Mouse (Mus musculus) myocyte (in vitro differentiated cells): ENCODE results near the gene Top1. TPM values are rescaled to one million over a fixed set of nuclear protein-coding genes. Genes with fewer than 3 reads are reported as not detected.

Source experiments
- H3K27me3 ChIP-seq: one replicate; pipeline ENCODE4 v1.6.1; 2011; ENCODE audit not compliant: control insufficient read depth, insufficient read depth, insufficient read length
- H3K36me3 ChIP-seq: one replicate; pipeline ENCODE4 v1.6.1; 2011; ENCODE audit not compliant: control insufficient read depth, insufficient read depth
- H3K4me2 ChIP-seq: one replicate; pipeline ENCODE4 v1.6.1; 2011; ENCODE audit warnings: low read depth, control low read depth
- H3K4me3 ChIP-seq: one replicate; pipeline ENCODE4 v1.5.1; 2011; ENCODE audit warnings: mild to moderate bottlenecking, control low read depth, moderate library complexity
- H3K79me2 ChIP-seq: one replicate; pipeline ENCODE4 v1.6.1; 2011; ENCODE audit not compliant: control insufficient read depth, insufficient read depth
- H3ac ChIP-seq: one replicate; pipeline ENCODE4 v1.6.1; 2011; ENCODE audit not compliant: control insufficient read depth, insufficient read length
- CEBPB ChIP-seq: IDR thresholded peaks from 2 replicates; pipeline ENCODE4 v1.6.1; 2011; ENCODE audit warnings: mild to moderate bottlenecking, moderate library complexity; ENCODE audit not compliant: poor library complexity, insufficient read depth, severe bottlenecking
- E2F4 ChIP-seq: IDR thresholded peaks from one replicate; pipeline ENCODE4 v1.6.1; 2011; ENCODE audit warnings: mild to moderate bottlenecking, control low read depth, moderate library complexity; ENCODE audit not compliant: insufficient read depth
- MAX ChIP-seq: IDR thresholded peaks from one replicate; pipeline ENCODE4 v1.6.1; 2011; ENCODE audit warnings: low read depth, mild to moderate bottlenecking, control low read depth
- MYOD1 ChIP-seq, 3 experiments: IDR thresholded peaks; one replicate each; pipeline ENCODE4 v1.6.1; 2011; ENCODE audit warnings: control low read depth in 2 of 3, low read depth in 2 of 3, mild to moderate bottlenecking in 2 of 3, moderate library complexity in 1 of 3; ENCODE audit not compliant: insufficient read length in 2 of 3, control insufficient read depth in 1 of 3
- MYOG ChIP-seq, 3 experiments: IDR thresholded peaks; one replicate each; pipeline ENCODE4 v1.6.1; 2011; ENCODE audit warnings: control low read depth in 2 of 3, low read depth in 2 of 3, mild to moderate bottlenecking in 2 of 3; ENCODE audit not compliant: insufficient read length in 2 of 3, control insufficient read depth in 1 of 3, insufficient read depth in 1 of 3
- POLR2A ChIP-seq: IDR thresholded peaks from one replicate; pipeline ENCODE4 v1.6.1; 2011; ENCODE audit warnings: low read depth, mild to moderate bottlenecking, control low read depth, moderate library complexity; ENCODE audit not compliant: insufficient read length
- POLR2AphosphoS2 ChIP-seq: IDR thresholded peaks from one replicate; pipeline ENCODE4 v1.6.1; 2011; ENCODE audit warnings: low read depth, control low read depth; ENCODE audit not compliant: insufficient read length
- REST ChIP-seq: IDR thresholded peaks from one replicate; pipeline ENCODE4 v1.6.1; 2011; ENCODE audit warnings: mild to moderate bottlenecking, control low read depth, moderate library complexity; ENCODE audit not compliant: insufficient read depth, insufficient read length
- SRF ChIP-seq: IDR thresholded peaks from one replicate; pipeline ENCODE4 v1.6.1; 2011; ENCODE audit warnings: low read depth; ENCODE audit not compliant: control insufficient read depth, insufficient read length
- TCF12 ChIP-seq: IDR thresholded peaks from one replicate; pipeline ENCODE4 v1.6.1; 2011; ENCODE audit warnings: mild to moderate bottlenecking, control low read depth; ENCODE audit not compliant: poor library complexity, insufficient read depth, severe bottlenecking
- TCF3 ChIP-seq: IDR thresholded peaks from one replicate; pipeline ENCODE4 v1.6.1; 2011; ENCODE audit warnings: low read depth, control low read depth; ENCODE audit not compliant: insufficient read length
- USF1 ChIP-seq: IDR thresholded peaks from one replicate; pipeline ENCODE4 v1.6.1; 2011; ENCODE audit warnings: low read depth, mild to moderate bottlenecking, control low read depth, moderate library complexity
- polyA plus RNA-seq: library from polyadenylated mRNA; unstranded; fragments of >200 nt; fragmentation: generic; extraction: Trizol; gene quantifications from one replicate; pipeline ENCODE4 v1.2.1, GENCODE M21; 2012; ENCODE audit warnings: missing spikeins

Gene Top1
- polyA plus RNA-seq, 1 experiment = 37.2 TPM

- no peaks in the 10 kb centered on the region for H3K79me2 ChIP-seq
- no peaks in the 10 kb centered on the region for H3K27me3 ChIP-seq
- H3K4me3 ChIP-seq = no peak overlapping the region
- TF ChIP-seq TCF12 = no peak
- no peak for TF ChIP-seq MYOG (IDR thresholded peaks at IDR 0.05; ENCODE audit: control insufficient read depth in 1 of 3, insufficient read depth in 1 of 3, insufficient read length in 2 of 3, low read depth in 2 of 3)
- no peak for TF ChIP-seq SRF
- no peak for TF ChIP-seq USF1
- TF ChIP-seq TCF3 = no peak
- TF ChIP-seq POLR2A = no peak
- no peak for TF ChIP-seq REST
- no peak for TF ChIP-seq MYOD1 (IDR thresholded peaks at IDR 0.05; ENCODE audit: control insufficient read depth in 1 of 3, insufficient read length in 2 of 3, low read depth in 2 of 3)
- TF ChIP-seq CEBPB = no peak
- TF ChIP-seq E2F4 = no peak
- TF ChIP-seq POLR2AphosphoS2 = no peak
- no peak for TF ChIP-seq MAX
- no peak overlapping the region for H3K4me2 ChIP-seq
- H3ac ChIP-seq = no peak overlapping the region
- peaks cover 7% of the 10 kb centered on the region for H3K36me3 ChIP-seq
Observed at GRCm38 (mm10) chr2:160763816-160764215, 118.1 kb downstream of the Top1 start.

DNA sequence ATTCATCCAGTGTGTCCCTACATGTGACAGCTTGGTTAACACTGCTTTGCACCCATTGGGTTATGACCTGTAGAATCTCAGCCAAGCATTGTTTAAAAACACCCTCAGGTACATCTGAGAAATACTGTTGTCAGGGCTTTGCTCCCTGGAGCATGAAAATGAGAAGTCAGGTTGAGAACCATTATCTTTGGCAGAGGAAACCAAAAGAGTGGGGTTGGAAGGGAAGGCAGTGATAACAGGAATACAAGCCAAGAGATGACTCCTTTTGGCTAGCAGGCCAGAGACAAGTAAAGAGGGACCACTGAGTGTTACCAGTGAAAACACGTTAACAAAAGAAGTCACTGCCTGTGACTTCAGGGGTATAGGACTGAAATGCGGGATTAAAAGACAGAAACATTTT, 118.7 kb downstream of the Top1 start:
- Histone ChIP-seq H3ac (no peak overlapping the region), H3K36me3 (peaks cover 7% of the 10 kb centered on the region), H3K27me3 (no peaks in the 10 kb centered on the region), H3K79me2 (no peaks in the 10 kb centered on the region), H3K4me2 (no peak overlapping the region), H3K4me3 (no peak overlapping the region)
- TF ChIP-seq REST (no peak), MAX (no peak), MYOG (IDR thresholded peaks at IDR 0.05; ENCODE audit: control insufficient read depth in 1 of 3, insufficient read depth in 1 of 3, insufficient read length in 2 of 3, low read depth in 2 of 3) (no peak), TCF3 (no peak), POLR2A (no peak), TCF12 (no peak), CEBPB (no peak), SRF (no peak), POLR2AphosphoS2 (no peak), MYOD1 (IDR thresholded peaks at IDR 0.05; ENCODE audit: control insufficient read depth in 1 of 3, insufficient read length in 2 of 3, low read depth in 2 of 3) (no peak), USF1 (no peak), E2F4 (no peak)

- Histone ChIP-seq H3ac (no peak overlapping the region), H3K4me3 (no peak overlapping the region), H3K27me3 (no peaks in the 10 kb centered on the region), H3K4me2 (no peak overlapping the region), H3K36me3 (peaks cover 7% of the 10 kb centered on the region), H3K79me2 (no peaks in the 10 kb centered on the region)
- no peak for TF ChIP-seq POLR2AphosphoS2
- TF ChIP-seq CEBPB = no peak
- no peak for TF ChIP-seq MYOG (IDR thresholded peaks at IDR 0.05; ENCODE audit: control insufficient read depth in 1 of 3, insufficient read depth in 1 of 3, insufficient read length in 2 of 3, low read depth in 2 of 3)
- TF ChIP-seq MAX = no peak
- no peak for TF ChIP-seq TCF12
- no peak for TF ChIP-seq TCF3
- TF ChIP-seq SRF = no peak
- no peak for TF ChIP-seq POLR2A
- TF ChIP-seq USF1 = no peak
- TF ChIP-seq REST = no peak
- no peak for TF ChIP-seq MYOD1 (IDR thresholded peaks at IDR 0.05; ENCODE audit: control insufficient read depth in 1 of 3, insufficient read length in 2 of 3, low read depth in 2 of 3)
- TF ChIP-seq E2F4 = no peak
Observed at GRCm38 (mm10) chr2:160765096-160765495, 119.4 kb downstream of the Top1 start.

DNA sequence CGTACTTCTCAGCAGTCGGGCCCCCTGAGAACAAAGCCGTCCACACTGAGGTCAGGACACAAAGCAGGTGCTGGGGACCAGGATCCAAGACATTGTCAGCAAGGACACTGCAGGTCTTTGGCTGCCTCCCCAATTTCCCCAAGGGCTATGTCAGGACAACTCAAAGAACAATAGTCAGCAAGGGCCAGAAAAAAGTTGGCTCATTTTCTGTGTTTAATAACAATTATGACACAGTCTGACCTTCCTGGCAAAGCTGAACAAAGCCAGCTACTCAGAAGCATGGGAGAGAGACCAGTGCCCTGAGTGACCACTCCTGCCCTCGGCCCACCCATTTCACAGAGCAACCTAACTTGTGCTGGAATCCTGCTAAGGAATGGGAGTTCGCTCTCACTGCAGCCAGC, 120.7 kb downstream of the Top1 start:
- peaks cover 3% of the 10 kb centered on the region for H3K36me3 ChIP-seq
- no peaks in the 10 kb centered on the region for H3K27me3 ChIP-seq
- no peaks in the 10 kb centered on the region for H3K79me2 ChIP-seq
- no peak overlapping the region for H3K4me2 ChIP-seq
- TF ChIP-seq MYOG (IDR thresholded peaks at IDR 0.05; ENCODE audit: control insufficient read depth in 1 of 3, insufficient read depth in 1 of 3, insufficient read length in 2 of 3, low read depth in 2 of 3) (no peak), POLR2AphosphoS2 (peak; percentile 8)
- no peak overlapping the region for H3K4me3 ChIP-seq
- H3ac ChIP-seq = no peak overlapping the region

- TF ChIP-seq USF1 (no peak), MAX (no peak), MYOG (IDR thresholded peaks at IDR 0.05; ENCODE audit: control insufficient read depth in 1 of 3, insufficient read depth in 1 of 3, insufficient read length in 2 of 3, low read depth in 2 of 3) (no peak), TCF3 (no peak), TCF12 (no peak), SRF (no peak), POLR2AphosphoS2 (no peak), CEBPB (no peak), POLR2A (no peak), REST (no peak), MYOD1 (IDR thresholded peaks at IDR 0.05; ENCODE audit: control insufficient read depth in 1 of 3, insufficient read length in 2 of 3, low read depth in 2 of 3) (no peak), E2F4 (no peak)
- Histone ChIP-seq H3ac (no peak overlapping the region), H3K4me3 (no peak overlapping the region), H3K79me2 (no peaks in the 10 kb centered on the region), H3K27me3 (no peaks in the 10 kb centered on the region), H3K4me2 (no peak overlapping the region), H3K36me3 (no peaks in the 10 kb centered on the region)
Observed at GRCm38 (mm10) chr2:160767201-160767600, 121.5 kb downstream of the Top1 start.
